Mouse (Mus musculus) gastrocnemius, postnatal 10 days (tissue): Measurements from ENCODE around the gene Bad. TPM values are rescaled to one million over a fixed set of nuclear protein-coding genes. Genes with fewer than 3 reads are reported as not detected.
"Not testable (repeated sequence)": the region's sequence is repeated elsewhere in the genome, so short reads cannot be mapped to it uniquely, and the experiment has no call there.

Experiments used
- DNase-seq: peaks from one replicate; pipeline ENCODE4 v3.0.0; 2021; ENCODE audit warnings: mixed read lengths
- microRNA-seq, 2 experiments: library from miRNA; unstranded; fragments of <30 nt; microRNA quantifications; one replicate each; pipeline ENCODE4 v1.2.0; 2021
- total RNA-seq, 2 experiments: library from RNA; stranded (reverse); gene quantifications; 2 replicates each; pipeline ENCODE4 v1.2.3; 2021

Bad gene
- total RNA-seq, 2 experiments from 2014 or later = 16.0 to 21.4 TPM

DNA sequence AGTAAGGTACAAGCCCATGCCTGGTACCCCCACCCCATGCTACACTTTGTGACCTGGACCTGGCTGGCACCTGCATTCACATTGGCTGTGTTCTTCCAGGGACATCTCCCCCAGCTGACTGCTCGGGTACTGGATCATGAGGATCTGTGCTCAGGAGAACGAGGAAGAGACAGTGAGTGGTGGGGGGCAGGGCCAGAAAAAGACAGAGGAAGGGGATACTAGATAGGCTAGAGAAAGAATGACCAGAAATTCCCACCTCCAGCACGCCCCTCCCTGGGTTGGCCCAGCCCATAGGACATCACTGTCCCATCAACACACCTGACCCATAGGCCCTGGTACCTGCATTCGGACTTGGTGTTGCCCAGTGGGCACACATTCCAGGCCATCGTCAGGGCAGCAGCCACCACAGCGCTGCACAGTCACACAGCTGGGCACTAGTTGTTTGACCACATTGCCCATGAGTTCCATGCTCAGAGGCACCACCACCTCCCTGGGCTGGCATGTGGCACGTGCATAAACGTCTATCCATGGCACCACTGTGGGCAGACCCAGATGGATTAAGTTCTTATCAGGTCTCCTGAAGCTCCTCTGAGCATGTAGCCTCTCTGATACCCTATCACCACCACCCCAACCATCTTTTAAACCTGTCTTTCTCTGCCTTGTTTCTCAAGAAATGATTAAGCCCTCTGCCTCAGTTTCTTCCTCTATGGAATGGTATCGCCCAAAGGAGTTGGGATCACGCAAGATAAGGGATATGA is 44.5 kb downstream of the Bad start:
- DNase-seq = no peak

- DNase-seq = peak; percentile 72
Observed at GRCm38 (mm10) chr19:6987061-6987903, 45.6 kb downstream of the Bad start, which contains the start of gene Vegfb. Gene Vegfb, minus strand, starts transcription at chr19:6987651.

DNA sequence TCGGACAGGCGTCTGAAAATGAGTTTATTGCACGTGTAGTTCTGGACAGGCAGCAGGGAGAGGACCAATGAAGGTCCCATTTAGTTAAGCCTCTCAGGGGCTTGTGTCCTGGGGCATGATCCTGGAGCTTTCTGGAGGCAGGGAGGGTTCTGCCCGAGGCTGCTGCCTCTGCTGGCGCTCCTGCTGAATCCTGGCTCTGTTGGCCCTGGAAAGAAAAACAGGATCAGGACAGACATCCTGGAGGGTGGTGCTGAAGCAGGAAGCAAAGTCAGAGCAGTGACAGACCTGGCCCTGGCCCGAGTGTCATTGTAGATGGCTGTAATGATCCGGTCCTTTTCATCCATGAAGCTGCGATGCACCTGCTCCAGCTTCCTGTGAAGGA is 46.2 kb downstream of the Bad start:
- DNase-seq = no peak

- no peak for DNase-seq
Observed at GRCm38 (mm10) chr19:6989251-6989650, 47.6 kb downstream of the Bad start.

- DNase-seq = no peak
Observed at GRCm38 (mm10) chr19:6990712-6991111, 49.1 kb downstream of the Bad start.

DNA sequence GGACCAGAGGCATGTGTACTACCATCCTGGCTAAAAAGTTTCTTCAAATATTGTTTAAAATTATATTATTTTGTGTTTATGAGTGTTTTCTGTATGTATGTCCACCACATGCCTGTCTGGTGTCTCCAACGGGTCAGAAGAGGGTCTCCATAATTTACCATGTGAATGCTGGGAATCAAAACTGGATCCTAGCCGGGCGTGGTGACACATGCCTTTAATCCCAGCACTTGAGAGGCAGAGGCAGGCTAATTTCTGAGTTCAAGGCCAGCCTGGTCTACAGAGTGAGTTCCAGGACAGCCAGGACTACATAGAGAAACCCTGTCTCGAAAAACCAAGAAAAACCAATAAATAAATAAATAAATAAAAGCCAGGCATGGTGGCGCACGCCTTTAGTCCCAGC is 49.5 kb downstream of the Bad start:
- DNase-seq = not testable (repeated sequence)

DNA sequence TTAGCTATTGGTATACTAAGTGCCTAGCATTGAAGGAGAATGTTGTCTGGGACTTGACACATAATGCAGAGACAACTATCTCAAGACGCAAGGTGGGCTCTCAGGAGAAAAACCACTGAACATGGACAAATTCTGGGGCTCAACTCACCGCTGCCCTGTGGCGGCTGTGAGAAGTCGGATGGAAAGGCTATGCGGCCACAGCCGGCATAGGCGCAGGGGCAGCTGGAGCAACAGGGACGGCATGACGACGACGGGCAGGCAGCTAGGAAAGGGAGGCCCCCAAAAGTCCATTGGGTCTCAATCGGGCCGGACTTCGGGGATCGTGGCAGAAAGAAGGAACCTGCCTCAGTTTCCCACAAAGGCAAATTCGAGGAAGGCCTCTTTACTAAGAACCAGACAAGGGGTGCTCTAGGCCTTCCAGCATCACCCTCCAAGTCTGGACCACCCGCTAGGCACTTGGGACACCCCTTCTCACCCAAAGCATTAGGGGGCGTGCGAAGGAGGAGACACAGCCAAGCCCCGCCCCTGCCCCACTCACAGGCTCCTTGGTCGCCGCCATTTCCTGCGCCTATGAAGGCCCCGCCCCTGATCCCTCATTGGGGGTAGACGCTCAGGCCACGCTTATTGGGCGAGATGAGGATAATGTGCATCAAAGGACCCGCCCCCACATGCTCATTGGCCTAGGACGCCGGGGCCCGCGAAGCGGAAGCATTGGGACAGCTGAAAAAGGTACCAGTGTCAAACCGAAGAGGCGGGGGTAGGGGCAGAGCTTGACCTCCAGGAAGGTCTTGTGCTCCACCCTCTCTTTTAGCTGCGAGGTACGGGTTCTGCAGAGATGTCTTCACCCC is 50.6 kb downstream of the Bad start, which contains the start of gene Dnajc4:
Dnajc4 (minus strand) TSS at position 562 of the 848 bp plus-strand sequence.
- DNase-seq = peak; percentile 91

GRCm38 (mm10) chr19:6993011-6993770 is 51.5 kb downstream of the Bad start:
- no peak for DNase-seq

DNA sequence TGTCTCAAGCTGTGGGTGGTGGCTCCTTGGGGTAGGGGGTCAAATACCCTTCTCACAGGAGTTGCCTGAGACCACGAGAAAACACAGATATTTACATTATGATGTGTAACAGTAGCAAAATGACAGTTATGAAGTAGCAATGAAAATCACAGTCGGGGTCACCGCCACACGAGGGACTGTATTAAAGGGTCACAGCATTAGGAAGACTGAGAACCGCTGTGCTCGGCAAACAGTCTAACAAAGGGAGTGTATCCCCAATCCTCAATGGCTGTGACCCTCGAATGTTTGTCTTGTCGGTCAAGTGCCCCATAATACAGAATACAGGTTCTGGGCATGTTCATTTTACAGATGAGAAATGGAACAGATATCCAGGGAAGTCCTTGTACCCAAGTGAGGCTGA is 52.3 kb downstream of the Bad start:
- no peak for DNase-seq

DNA sequence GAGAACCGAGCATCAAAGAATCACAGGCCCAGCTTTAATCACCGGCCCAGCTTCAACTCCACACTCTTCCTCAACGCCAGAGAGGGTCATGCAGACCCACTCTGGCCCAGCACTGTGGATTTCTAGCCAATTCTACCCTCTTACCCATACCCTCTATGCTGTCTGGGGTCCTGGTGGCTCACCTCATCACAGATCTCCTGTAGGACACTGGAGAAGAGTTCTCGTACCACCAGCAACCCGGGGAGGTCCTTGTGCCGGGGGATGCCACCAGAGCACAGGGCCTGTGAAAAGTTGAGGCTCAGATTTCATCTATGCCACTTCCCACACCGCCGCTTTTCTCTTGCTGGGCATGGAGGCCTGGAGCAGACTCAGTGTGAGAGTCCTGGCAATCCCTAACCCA is 52.8 kb downstream of the Bad start:
- DNase-seq = no peak

DNA sequence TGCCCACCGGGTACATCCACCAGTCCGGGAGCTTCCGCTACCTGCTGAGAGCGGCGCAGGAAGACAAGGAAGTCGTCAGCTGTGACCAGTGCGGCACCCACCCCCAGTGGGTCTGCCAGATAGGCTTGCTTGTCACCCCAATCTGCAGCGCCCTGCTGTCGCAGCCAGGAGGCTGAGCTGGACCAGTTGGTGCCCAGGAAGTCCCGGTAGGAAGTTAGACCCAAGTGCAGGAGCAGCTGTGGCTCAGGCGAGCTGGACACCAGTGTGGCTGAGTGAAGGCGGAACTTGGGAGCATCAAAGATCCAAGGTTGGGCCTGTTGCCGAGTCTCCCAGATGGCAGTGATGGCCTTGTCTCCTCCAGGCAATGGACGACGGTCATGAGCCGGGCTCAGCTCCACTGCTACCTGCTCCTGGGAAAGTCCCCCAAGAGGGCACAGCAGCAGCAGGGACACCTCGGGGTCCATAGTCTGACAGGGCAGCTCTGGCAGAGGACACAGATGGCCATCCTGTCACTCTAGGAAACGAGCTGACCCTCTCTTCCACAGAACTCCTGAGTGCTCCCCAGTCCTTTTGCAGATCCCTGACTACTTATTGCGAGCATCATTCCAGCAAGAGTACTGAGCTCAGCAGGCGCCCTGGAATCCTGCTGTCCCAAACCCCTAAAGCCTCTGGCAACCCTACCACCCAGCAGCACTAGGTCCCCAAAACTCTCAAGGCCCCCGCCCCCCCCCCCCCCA is 53.8 kb downstream of the Bad start:
- no peak for DNase-seq

- peak; percentile 83 for DNase-seq
Observed at GRCm38 (mm10) chr19:6996006-6996405, 54.3 kb downstream of the Bad start, which contains the start of the genes Nudt22 and Trpt1. Gene Nudt22, minus strand, starts transcription at chr19:6996117. Gene Trpt1, plus strand, starts transcription at chr19:6996131.

DNA sequence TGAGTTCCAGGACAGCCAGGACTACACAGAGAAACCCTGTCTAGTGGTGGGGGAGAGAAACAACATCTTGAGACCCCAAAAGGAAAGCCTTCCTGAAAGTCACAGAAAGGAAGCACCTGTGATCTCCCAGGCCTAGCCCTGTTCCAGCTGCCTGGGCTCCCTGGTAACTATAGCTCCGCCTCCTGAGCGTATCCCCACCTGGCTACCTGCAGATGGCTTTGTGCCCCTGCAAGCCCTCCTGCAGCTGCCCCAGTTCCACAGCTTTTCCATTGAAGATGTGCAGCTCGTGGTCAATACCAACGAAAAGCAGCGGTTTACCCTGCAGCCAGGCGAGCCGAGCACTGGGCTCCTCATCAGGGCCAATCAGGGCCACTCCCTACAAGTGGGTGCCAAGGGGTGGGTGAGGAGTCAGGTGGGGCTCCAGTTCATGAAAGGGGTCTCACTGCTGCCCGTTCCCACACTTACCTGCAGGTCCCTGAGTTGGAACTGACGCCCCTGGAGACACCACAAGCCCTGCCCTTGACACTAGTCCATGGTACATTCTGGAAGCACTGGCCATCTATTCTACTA is 56.1 kb downstream of the Bad start:
- DNase-seq = no peak

- DNase-seq = no peak
Observed at GRCm38 (mm10) chr19:6999360-7000063, 57.9 kb downstream of the Bad start.

Small RNAs within 50 kb of the gene (microRNA-seq; reads per million reads assigned to microRNA genes)
- 1.6 to 2.8 reads per million in 2 experiments for gene Mir6990

Other genes with a start within 250 kb of the Bad start
- 10 to 100 TPM; 12.1 to 12.2 TPM for gene Rps6ka4, start 101.2 kb upstream of the Bad start, total RNA-seq
- 1 to 10 TPM in 1 of 2 experiments, under 1 TPM in 1; 0.97 to 1.5 TPM for gene Ccdc88b, start 83.7 kb upstream of the Bad start, total RNA-seq
- 10 to 100 TPM; 45.2 to 48.1 TPM for gene Trmt112, start 32.2 kb upstream of the Bad start, total RNA-seq
- gene Prdx5, start 31.8 kb upstream of the Bad start, total RNA-seq = 100 to 1,000 TPM; 150 to 152 TPM
- 10 to 100 TPM; 45.8 to 45.9 TPM for gene Esrra, start 20.0 kb upstream of the Bad start, total RNA-seq
- gene Catsperz, start 16.5 kb upstream of the Bad start, total RNA-seq = not detected
- gene Kcnk4, start 7.3 kb upstream of the Bad start, total RNA-seq = not detected
- 1 to 10 TPM; 8.9 to 10.0 TPM for gene Gpr137, start 619 bp downstream of the Bad start, total RNA-seq
- 100 to 1,000 TPM; 261 to 293 TPM for gene Ppp1r14b, start 33.1 kb downstream of the Bad start, total RNA-seq
- gene Plcb3, start 34.6 kb downstream of the Bad start, total RNA-seq = 10 to 100 TPM; 12.1 to 17.3 TPM
- gene Fkbp2, start 38.6 kb downstream of the Bad start, total RNA-seq = 10 to 100 TPM; 16.6 to 23.3 TPM
- 10 to 100 TPM; 73.4 to 94.4 TPM for gene Vegfb, start 45.8 kb downstream of the Bad start, total RNA-seq
- gene Dnajc4, start 50.7 kb downstream of the Bad start, total RNA-seq = 10 to 100 TPM; 32.5 to 33.9 TPM
- gene Nudt22, start 54.3 kb downstream of the Bad start, total RNA-seq = 10 to 100 TPM; 16.6 to 21.4 TPM
- gene Trpt1, start 54.3 kb downstream of the Bad start, total RNA-seq = 10 to 100 TPM; 19.1 to 20.8 TPM
- gene Fermt3, start 77.6 kb downstream of the Bad start, total RNA-seq = 1 to 10 TPM; 1.7 to 4.9 TPM
- 100 to 1,000 TPM in 1 of 2 experiments, 10 to 100 TPM in 1; 98.2 to 100 TPM for gene Stip1, start 98.1 kb downstream of the Bad start, total RNA-seq
- gene Macrod1, start 114.9 kb downstream of the Bad start, total RNA-seq = 100 to 1,000 TPM; 201 to 216 TPM
- under 1 TPM; 0.61 to 0.99 TPM for gene Flrt1, start 163.9 kb downstream of the Bad start, total RNA-seq